Mouse (Mus musculus): ENCODE measurements around the gene 2010111I01Rik. TPM values are rescaled to one million over a fixed set of nuclear protein-coding genes. Genes with fewer than 3 reads are reported as not detected.

The 2010111I01Rik gene
- polyA plus RNA-seq, 1 experiment, result 26.6 TPM

DNA sequence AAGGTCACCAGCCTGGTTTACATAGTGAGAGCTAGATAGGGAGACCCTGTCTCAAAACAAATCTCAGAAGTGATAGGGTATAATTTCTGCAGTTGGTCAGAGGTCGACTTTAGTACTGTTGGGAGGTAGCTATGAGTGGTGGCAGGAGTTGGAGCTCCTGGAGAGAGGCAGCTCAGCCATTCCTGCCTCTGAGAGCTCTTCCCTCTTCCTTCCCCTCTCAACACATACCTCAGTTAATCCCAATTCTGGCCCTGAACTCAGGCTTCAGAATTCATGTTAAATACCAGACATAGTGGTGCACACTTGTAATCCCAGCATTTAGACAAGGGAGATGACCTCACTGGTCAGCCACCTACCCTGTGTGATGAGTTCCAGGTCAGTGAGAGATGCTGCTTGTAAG is 65.3 kb downstream of the 2010111I01Rik start:
- Histone ChIP-seq H3K4me3 (ENCODE audit: control insufficient read depth, low read depth, low read length) (no peak overlapping the region), H3K4me1 (ENCODE audit: control insufficient read depth, insufficient read depth, low read length) (no peaks in the 10 kb centered on the region), H3K27me3 (ENCODE audit: control insufficient read depth, insufficient read depth, low read length) (no peaks in the 10 kb centered on the region), H3K36me3 (ENCODE audit: control insufficient read depth, insufficient read depth, low read length) (no peaks in the 10 kb centered on the region; the same call in 1 of the 2 replicates), H3K27ac (ENCODE audit: control insufficient read depth, insufficient read depth, low read depth, low read length) (no peak overlapping the region)
- TF ChIP-seq CTCF (IDR thresholded peaks at IDR 0.05; ENCODE audit: control insufficient read depth, insufficient read depth, insufficient replicate concordance, low read depth, low read length), result no peak
- no peak for TF ChIP-seq POLR2A (IDR thresholded peaks at IDR 0.05; ENCODE audit: control insufficient read depth, low read depth, low read length)

DNA sequence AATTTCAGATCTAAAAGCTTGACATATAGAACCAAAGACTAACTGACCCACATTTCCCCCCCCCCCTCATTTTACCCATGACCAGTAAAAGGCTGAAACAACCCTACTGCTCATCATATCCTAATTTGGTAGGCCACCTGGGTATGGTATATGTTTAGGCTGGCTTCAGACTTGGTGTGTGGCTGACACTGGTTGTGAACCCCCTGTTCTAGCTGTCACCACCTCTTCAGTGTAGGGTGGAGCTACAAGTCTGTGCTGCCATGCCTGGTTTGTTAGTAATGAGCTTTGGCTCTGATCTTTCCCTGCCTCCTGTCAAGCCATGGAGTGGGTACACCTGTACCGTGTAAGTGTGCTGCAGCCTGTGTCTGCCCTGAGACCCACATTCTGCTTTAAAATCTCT is 66.6 kb downstream of the 2010111I01Rik start:
- TF ChIP-seq CTCF (IDR thresholded peaks at IDR 0.05; ENCODE audit: control insufficient read depth, insufficient read depth, insufficient replicate concordance, low read depth, low read length), result no peak
- no peak for TF ChIP-seq POLR2A (IDR thresholded peaks at IDR 0.05; ENCODE audit: control insufficient read depth, low read depth, low read length)
- Histone ChIP-seq H3K36me3 (ENCODE audit: control insufficient read depth, insufficient read depth, low read length) (no peaks in the 10 kb centered on the region; the same call in 1 of the 2 replicates), H3K4me3 (ENCODE audit: control insufficient read depth, low read depth, low read length) (no peak overlapping the region), H3K27ac (ENCODE audit: control insufficient read depth, insufficient read depth, low read depth, low read length) (no peak overlapping the region), H3K27me3 (ENCODE audit: control insufficient read depth, insufficient read depth, low read length) (no peaks in the 10 kb centered on the region), H3K4me1 (ENCODE audit: control insufficient read depth, insufficient read depth, low read length) (no peaks in the 10 kb centered on the region)

DNA sequence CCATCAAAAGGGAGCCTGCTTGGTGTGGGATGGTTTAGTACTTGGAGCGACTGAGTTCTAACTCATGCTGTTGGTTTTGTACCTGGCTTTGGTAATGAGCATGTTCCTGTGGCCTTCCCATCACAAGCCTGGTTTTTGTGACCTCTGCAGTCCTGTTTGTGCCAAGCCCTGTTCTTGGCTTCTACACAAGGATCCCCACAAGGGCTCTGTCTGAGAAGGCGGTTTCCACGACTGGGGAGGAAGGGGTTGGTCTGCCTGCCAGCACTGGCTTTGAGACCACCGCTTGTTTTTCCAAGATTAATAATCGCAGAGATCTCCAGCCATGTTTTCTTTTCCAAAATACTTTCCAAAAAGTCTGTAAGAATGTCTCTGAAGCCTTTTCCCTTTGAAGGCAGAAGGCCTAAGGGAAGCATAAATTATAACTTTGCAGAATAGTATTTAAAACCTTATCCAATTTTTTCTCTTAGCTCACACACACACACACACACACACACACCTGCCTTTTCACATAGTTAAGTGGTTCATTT is 67.7 kb downstream of the 2010111I01Rik start:
- H3K4me3 ChIP-seq (ENCODE audit: control insufficient read depth, low read depth, low read length), result no peak overlapping the region
- TF ChIP-seq POLR2A (IDR thresholded peaks at IDR 0.05; ENCODE audit: control insufficient read depth, low read depth, low read length), result no peak
- TF ChIP-seq CTCF (IDR thresholded peaks at IDR 0.05; ENCODE audit: control insufficient read depth, insufficient read depth, insufficient replicate concordance, low read depth, low read length), result no peak
- H3K36me3 ChIP-seq (ENCODE audit: control insufficient read depth, insufficient read depth, low read length), result no peaks in the 10 kb centered on the region; the same call in 1 of the 2 replicates
- no peaks in the 10 kb centered on the region for H3K27me3 ChIP-seq (ENCODE audit: control insufficient read depth, insufficient read depth, low read length)
- no peak overlapping the region for H3K27ac ChIP-seq (ENCODE audit: control insufficient read depth, insufficient read depth, low read depth, low read length)
- H3K4me1 ChIP-seq (ENCODE audit: control insufficient read depth, insufficient read depth, low read length), result no peaks in the 10 kb centered on the region

DNA sequence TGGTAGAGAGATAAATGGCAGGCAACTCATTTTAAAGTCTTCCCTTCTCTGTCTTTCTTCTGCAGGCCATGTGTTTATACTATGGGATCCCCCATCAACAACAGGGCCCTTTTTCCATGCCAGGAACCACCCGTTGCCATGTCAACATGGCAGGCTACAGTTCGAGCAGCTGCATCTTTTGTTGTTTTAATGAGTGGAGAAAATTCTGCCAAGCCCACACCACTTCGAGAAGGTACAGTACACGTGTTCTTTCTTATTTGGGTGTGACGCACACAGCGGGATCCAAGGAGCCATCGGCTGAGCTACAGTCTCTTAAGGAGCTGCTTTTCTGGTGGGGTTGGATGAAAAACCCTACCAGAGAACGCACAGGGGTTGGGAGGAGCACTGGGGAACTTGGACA is 68.3 kb downstream of the 2010111I01Rik start:
- no peaks in the 10 kb centered on the region; the same call in 1 of the 2 replicates for H3K36me3 ChIP-seq (ENCODE audit: control insufficient read depth, insufficient read depth, low read length)
- no peaks in the 10 kb centered on the region for H3K27me3 ChIP-seq (ENCODE audit: control insufficient read depth, insufficient read depth, low read length)
- TF ChIP-seq CTCF (IDR thresholded peaks at IDR 0.05; ENCODE audit: control insufficient read depth, insufficient read depth, insufficient replicate concordance, low read depth, low read length) (no peak), POLR2A (IDR thresholded peaks at IDR 0.05; ENCODE audit: control insufficient read depth, low read depth, low read length) (no peak)
- no peak overlapping the region for H3K4me3 ChIP-seq (ENCODE audit: control insufficient read depth, low read depth, low read length)
- no peaks in the 10 kb centered on the region for H3K4me1 ChIP-seq (ENCODE audit: control insufficient read depth, insufficient read depth, low read length)
- H3K27ac ChIP-seq (ENCODE audit: control insufficient read depth, insufficient read depth, low read depth, low read length), result no peak overlapping the region

DNA sequence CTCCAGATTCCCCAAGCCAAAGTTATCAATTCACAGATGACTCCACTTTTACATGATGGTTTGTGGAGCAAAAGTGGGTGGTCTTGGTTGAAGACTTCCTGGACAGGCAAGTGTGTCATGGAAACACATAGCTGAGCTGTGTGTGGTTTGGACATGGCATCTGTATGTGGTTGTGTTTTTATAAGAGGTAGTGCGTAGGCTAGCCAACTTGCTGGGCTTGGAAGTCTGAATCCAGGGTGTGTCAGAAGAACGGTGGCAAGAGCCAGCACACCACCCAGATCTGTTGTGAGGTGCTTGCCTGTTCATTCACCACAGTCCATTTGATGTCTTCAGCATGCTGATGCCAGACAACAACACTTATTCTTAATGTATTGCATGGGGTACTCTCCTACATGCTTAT is 68.7 kb downstream of the 2010111I01Rik start:
- Histone ChIP-seq H3K27ac (ENCODE audit: control insufficient read depth, insufficient read depth, low read depth, low read length) (no peak overlapping the region), H3K36me3 (ENCODE audit: control insufficient read depth, insufficient read depth, low read length) (no peaks in the 10 kb centered on the region; the same call in 1 of the 2 replicates)
- TF ChIP-seq POLR2A (IDR thresholded peaks at IDR 0.05; ENCODE audit: control insufficient read depth, low read depth, low read length) (no peak), CTCF (IDR thresholded peaks at IDR 0.05; ENCODE audit: control insufficient read depth, insufficient read depth, insufficient replicate concordance, low read depth, low read length) (no peak)

DNA sequence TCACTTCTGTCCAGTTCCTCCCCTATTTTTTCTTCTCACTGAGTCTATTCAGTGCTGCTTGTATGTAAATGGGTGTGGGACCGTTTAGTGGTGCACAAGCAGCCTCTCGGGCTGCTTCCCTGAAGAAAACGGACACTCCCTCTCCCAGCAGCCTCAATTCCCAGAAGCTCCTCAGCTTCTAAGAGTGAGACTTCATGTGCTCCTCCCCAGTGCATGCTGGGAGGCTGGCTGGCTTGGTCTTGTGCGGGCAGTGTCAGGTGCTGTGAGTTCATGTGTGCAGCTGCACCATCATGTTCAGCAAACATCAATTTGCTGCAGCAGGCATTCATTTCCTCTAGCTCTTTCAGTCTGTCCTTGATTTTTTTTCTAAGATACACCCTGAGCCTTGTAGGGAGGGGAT is 70.0 kb downstream of the 2010111I01Rik start:
- no peaks in the 10 kb centered on the region for H3K4me1 ChIP-seq (ENCODE audit: control insufficient read depth, insufficient read depth, low read length)
- H3K4me3 ChIP-seq (ENCODE audit: control insufficient read depth, low read depth, low read length), result no peak overlapping the region
- H3K27ac ChIP-seq (ENCODE audit: control insufficient read depth, insufficient read depth, low read depth, low read length), result no peak overlapping the region
- TF ChIP-seq POLR2A (IDR thresholded peaks at IDR 0.05; ENCODE audit: control insufficient read depth, low read depth, low read length) (no peak), CTCF (IDR thresholded peaks at IDR 0.05; ENCODE audit: control insufficient read depth, insufficient read depth, insufficient replicate concordance, low read depth, low read length) (no peak)
- no peaks in the 10 kb centered on the region; the same call in 1 of the 2 replicates for H3K36me3 ChIP-seq (ENCODE audit: control insufficient read depth, insufficient read depth, low read length)
- no peaks in the 10 kb centered on the region for H3K27me3 ChIP-seq (ENCODE audit: control insufficient read depth, insufficient read depth, low read length)

More for the DNA sequence above, 68.7 kb downstream of the 2010111I01Rik start:
- H3K4me3 ChIP-seq (ENCODE audit: control insufficient read depth, low read depth, low read length), result no peak overlapping the region
- no peaks in the 10 kb centered on the region for H3K4me1 ChIP-seq (ENCODE audit: control insufficient read depth, insufficient read depth, low read length)
- no peaks in the 10 kb centered on the region for H3K27me3 ChIP-seq (ENCODE audit: control insufficient read depth, insufficient read depth, low read length)

DNA sequence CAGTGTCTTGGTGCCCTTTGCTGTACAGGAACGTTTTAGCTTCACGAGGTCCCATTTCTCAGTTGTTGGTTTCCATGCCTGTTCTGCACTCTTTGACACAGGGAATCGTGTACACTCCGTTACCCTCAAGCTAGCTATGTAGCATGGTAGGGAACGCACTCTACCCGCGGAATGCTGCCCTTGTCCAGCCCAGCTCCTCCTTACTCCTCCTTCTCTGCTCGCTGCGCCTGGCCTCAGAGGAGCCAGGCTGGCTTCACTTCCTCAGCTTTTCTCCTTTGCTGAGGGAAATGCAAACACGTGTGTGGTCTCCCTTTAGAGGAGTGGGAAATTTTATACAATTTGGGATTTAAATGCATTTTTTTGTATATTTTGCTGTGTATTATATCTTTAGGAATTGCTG is 73.2 kb downstream of the 2010111I01Rik start:
- TF ChIP-seq CTCF (IDR thresholded peaks at IDR 0.05; ENCODE audit: control insufficient read depth, insufficient read depth, insufficient replicate concordance, low read depth, low read length), result no peak
- no peak for TF ChIP-seq POLR2A (IDR thresholded peaks at IDR 0.05; ENCODE audit: control insufficient read depth, low read depth, low read length)
- no peaks in the 10 kb centered on the region for H3K27me3 ChIP-seq (ENCODE audit: control insufficient read depth, insufficient read depth, low read length)
- H3K27ac ChIP-seq (ENCODE audit: control insufficient read depth, insufficient read depth, low read depth, low read length), result no peak overlapping the region
- no peaks in the 10 kb centered on the region for H3K36me3 ChIP-seq (ENCODE audit: control insufficient read depth, insufficient read depth, low read length)
- H3K4me3 ChIP-seq (ENCODE audit: control insufficient read depth, low read depth, low read length), result no peak overlapping the region
- H3K4me1 ChIP-seq (ENCODE audit: control insufficient read depth, insufficient read depth, low read length), result no peaks in the 10 kb centered on the region
